Mouse (Mus musculus): ENCODE results near the gene Gm5269. TPM values are rescaled to one million over a fixed set of nuclear protein-coding genes. Genes with fewer than 3 reads are reported as not detected.

The Gm5269 gene
- polyA plus RNA-seq, 1 experiment from 2014 or later: not detected

DNA sequence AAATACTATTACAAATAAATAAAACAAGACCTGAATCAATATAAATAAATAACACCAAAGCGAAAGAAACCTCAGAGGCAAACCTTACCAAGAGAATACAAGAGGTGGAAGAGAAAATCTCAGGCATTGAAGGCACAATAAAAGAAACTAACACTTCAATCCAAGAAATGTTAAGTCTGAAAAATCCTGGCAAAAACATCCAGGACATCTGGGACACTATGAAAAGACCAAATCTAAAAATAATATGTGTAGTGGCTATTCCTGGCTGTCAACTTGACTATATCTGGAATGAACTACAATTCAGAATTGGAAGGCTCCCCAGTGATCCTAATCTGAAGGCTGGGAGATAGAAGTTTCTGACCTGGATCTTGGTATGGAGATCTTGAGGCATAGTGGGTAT, 44.6 kb downstream of the Gm5269 start:
- 87% methylated on average over 1 of the region's 1 CpGs for WGBS
- no peaks in the 10 kb centered on the region for H3K4me1 ChIP-seq (ENCODE audit: control insufficient read depth, insufficient read depth, low read length)
- no peak overlapping the region for H3K4me3 ChIP-seq (ENCODE audit: low read depth, low read length)
- no peaks in the 10 kb centered on the region for H3K36me3 ChIP-seq (ENCODE audit: control insufficient read depth, insufficient read depth, low read length)
- H3K4me2 ChIP-seq (ENCODE audit: low read length): no peak overlapping the region
- H3K27me3 ChIP-seq (ENCODE audit: control insufficient read depth, insufficient read depth, low read depth, low read length): no peaks in the 10 kb centered on the region
- no peaks in the 10 kb centered on the region for H3K9me3 ChIP-seq (replicated peaks; ENCODE audit: control insufficient read depth, low read length, poor library complexity, severe bottlenecking)
- no peak overlapping the region for H3K9ac ChIP-seq (ENCODE audit: low read depth, low read length)
- no peak for ATAC-seq
- H3K27ac ChIP-seq (ENCODE audit: low read length): no peak overlapping the region

Other genes starting within 250 kb of the Gm5269 start
- 46.8 and 54.3 TPM in 2 replicates for gene Wdr75, start 95.1 kb downstream of the Gm5269 start, polyA plus RNA-seq (2015; fragmentation: Nextera tagmentation; extraction: Ambion mirVana)
- gene Slc40a1, start 36.2 kb upstream of the Gm5269 start, polyA plus RNA-seq (2015; fragmentation: Nextera tagmentation; extraction: Ambion mirVana): 30.8 and 32.9 TPM in 2 replicates
- gene Dnah7b, start 176.0 kb upstream of the Gm5269 start, polyA plus RNA-seq (2015; fragmentation: Nextera tagmentation; extraction: Ambion mirVana): 3.2 and 3.5 TPM in 2 replicates

Data from midbrain, embryonic 16.5 days (tissue).